ENCODE assay signal across 18 mouse cellular contexts in genomic region chr15:100588297-100588696, GRCm38 (mm10).
"Had no signal": no experiment of that assay in that cellular context is flagged by ENCODE, and none has a peak within 500 bp of the region (broad histone marks: within the 10 kb centered on the region; RNA-seq: fewer than 3 reads in every experiment).

No protein-coding gene starts in this region.

- H3K4me3 ChIP-seq: intestine, embryonic 15.5 days; limb, embryonic 12.5 days; liver, embryonic 13.5 days; lung, embryonic 15.5 days; midbrain, embryonic 10.5 days; midbrain, embryonic 15.5 days; neural tube, embryonic 12.5 days had no signal

- H3K27me3 ChIP-seq: intestine, embryonic 15.5 days; limb, embryonic 12.5 days; lung, embryonic 15.5 days; midbrain, embryonic 15.5 days; neural tube, embryonic 12.5 days had no signal

- ATAC-seq: intestine, embryonic 15.5 days; liver, postnatal 0 days; midbrain, embryonic 15.5 days had no signal

- H3K4me1 ChIP-seq: intestine, embryonic 15.5 days; limb, embryonic 12.5 days; liver, embryonic 13.5 days; lung, embryonic 15.5 days; midbrain, embryonic 15.5 days; neural tube, embryonic 12.5 days had no signal

- DNase-seq: kidney, adult 8-10 months; layer of hippocampus, adult 9-11 months; layer of hippocampus, postnatal 36 days; liver; liver, embryonic 13.5 days; liver, postnatal 0 days; lung, postnatal 14 days; right cerebral cortex, postnatal 4 days; spleen, adult 18-20 months; thymus, adult 18-20 months; thymus, postnatal 14 days had no signal

- H3K27ac ChIP-seq: intestine, embryonic 15.5 days; limb, embryonic 12.5 days; liver, embryonic 13.5 days; lung, embryonic 15.5 days; macrophage; midbrain, embryonic 10.5 days; midbrain, embryonic 15.5 days; neural tube, embryonic 12.5 days had no signal

- H3K36me3 ChIP-seq: liver, embryonic 13.5 days; lung, embryonic 15.5 days had no signal
